Mouse (Mus musculus) spleen, adult 2 months (tissue): ENCODE measurements at regions not wholly inside any gene's neighbourhood (a gene's known extent, or its start where the extent isn't known, plus 50 kb on each side); places are given as distances from the start of the nearest gene placed in this dataset.

Experiments used
- CTCF ChIP-seq: fragments of 200-500 bp; IDR thresholded peaks from 2 replicates; pipeline ENCODE4 v1.5.1; 2011; ENCODE audit warnings: mild to moderate bottlenecking, inconsistent platforms; ENCODE audit not compliant: insufficient read depth, insufficient read length, insufficient replicate concordance; ENCODE audit errors: extremely low read depth
- POLR2A ChIP-seq: fragments of 200-500 bp; IDR thresholded peaks from 2 replicates; pipeline ENCODE4 v1.6.1; 2011; ENCODE audit warnings: low read depth, low read length, inconsistent platforms

GRCm38 (mm10) chr1:185832059-185832458 lies 285.1 kb downstream of the Lyplal1 start:
- TF ChIP-seq POLR2A (no peak), CTCF (no peak)
